Mouse (Mus musculus): ENCODE data around the gene Mall.
A peak's percentile ranks its signal among the peaks of the same experiment; 100 is the strongest.

DNA sequence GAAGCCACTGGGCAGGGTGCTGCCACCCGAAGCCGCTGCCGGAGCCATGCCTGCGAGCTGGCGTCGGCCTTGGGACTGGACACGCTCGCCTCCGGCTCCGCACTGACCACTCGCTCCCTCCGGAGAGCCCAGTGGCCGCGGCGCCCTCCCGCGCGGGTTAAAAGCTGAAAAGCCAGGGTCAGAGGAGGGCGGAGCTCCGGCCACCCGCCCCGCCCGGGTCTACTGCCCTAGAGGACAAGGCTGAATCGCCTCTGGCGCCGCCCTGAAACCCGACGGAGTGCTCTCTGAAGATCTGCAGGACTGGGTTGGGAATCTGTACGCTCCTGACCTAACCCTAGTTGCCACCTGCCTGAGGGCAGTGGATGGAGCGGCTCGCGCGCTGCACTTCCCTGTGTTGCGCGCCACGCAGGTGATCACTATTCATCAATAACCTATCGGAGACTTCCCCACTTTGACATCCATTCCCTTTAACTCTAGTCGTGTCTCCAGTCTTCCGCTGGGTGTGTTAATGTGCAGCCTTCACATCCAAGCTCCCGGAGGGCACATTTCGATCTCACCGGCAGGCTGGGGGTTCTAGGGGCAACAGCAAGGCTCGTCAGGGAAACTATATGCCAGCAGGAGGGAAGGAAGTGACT lies 73.5 kb downstream of the Mall start, which contains the start of gene Mal:
- TF ChIP-seq CTCF (IDR thresholded peaks at IDR 0.05; ENCODE audit: extremely low read depth, insufficient read depth, low read length) (no peak), POLR2A (IDR thresholded peaks at IDR 0.05; ENCODE audit: extremely low read depth, insufficient read depth, low read length) (0 out of 2 replicates have a peak, but pooled peaks have one; percentile 30)
